Mouse (Mus musculus): ENCODE measurements around the gene Pde12.
A peak's percentile ranks its signal among the peaks of the same experiment; 100 is the strongest.

Gene Pde12

DNA sequence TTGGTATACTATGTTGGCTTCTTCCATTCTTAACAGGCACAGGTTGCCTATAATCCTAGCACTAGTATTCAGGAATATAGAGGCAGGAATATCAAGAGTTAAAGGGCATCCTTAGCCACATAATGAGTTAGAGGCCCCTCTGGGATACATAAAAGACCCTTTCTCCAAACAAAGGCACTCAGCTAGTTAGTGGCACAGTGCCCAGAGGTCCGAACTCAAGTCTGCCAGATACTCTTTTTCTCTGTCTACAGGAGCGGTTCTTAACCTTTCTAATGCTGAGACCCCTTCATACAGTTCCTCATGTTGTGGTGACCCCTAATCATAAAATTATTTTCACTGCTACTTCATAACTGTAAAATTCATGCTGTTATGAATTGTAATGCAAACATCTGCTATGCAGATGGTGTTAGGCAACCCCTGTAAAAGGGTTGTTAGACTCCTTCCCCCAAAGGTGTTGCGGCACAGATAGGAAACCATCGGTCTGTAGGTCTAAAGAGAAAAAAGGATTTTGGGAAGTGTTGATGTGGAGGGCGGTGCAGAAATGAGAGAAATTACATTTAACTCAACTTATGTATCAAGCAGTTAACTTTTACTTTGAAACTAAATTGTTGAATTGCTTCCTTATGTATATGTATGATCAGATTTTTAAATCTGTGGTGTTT lies 23.6 kb downstream of the Pde12 start:
- DNase-seq (ENCODE audit: low read depth, low spot score) = no peak

DNA sequence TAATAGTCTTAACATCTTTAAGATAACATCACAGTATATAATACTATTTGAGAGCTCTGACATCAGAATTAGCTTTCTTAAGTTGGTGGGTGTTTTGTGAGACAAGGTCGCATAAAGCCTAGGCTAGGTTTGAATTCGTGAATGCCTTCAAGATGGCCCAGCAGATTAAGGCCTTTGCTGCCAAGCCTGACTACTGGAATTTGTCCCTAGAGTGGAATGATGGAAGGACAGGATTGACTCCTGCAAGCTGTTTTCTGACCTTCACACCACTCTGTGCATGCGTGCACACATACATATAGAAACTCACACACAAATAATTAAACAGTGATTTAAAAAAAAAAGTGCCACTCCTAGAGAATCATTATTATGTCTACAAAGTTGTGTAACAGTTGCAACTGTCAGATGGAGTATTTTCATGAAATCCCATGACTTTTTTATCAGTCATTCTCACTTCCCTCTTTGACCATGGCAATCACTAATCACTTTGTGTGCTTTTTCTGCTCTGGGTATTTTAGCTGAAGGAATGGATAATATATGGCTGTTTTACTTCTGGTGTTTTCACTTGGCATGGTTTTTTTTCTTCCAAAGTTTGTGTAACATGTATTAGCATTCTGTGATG lies 26.6 kb downstream of the Pde12 start:
- peak; percentile 12 for DNase-seq (ENCODE audit: low read depth, low spot score)

DNA sequence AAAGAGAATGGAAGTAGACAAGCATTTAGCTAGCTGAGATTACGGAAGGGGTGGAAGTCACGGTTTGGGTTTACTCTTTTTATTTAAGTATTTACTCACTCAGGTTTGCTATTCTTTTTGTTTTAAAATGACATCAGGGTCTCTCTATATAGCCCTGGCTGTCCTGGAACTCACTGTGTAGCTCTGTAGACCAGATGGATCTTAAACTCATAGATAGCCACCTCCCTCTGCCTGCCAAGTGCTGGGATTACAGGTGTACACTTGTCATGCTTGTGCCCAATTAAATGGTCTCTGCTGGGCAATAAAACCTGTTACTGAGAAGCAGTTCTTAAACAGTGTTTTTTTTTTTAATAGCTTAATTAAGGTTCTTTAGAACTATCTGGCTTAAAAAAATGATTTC lies 29.7 kb downstream of the Pde12 start:
- peak; percentile 32 for DNase-seq (ENCODE audit: low read depth, low spot score)

DNA sequence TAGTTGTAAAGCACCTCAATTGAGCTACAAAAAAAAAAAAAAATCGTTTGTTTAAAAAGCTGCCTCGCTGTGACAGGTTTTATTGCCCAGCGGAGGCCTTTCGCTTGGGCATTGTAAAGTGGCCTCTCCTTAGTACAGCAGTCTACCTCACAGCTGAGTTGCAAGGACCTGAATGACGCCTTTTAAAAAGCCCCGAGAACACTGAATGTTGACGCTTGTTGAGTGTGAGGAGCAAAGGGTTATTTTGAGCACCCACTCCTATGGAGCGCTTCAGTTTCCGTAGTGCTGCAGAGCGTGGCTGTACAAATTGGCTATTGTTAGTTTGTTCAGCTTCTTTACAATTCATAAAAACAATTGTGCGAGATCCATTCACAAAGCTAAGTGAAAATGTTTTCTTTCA lies 30.4 kb downstream of the Pde12 start:
- peak; percentile 4 for DNase-seq (ENCODE audit: low read depth, low spot score)

DNA sequence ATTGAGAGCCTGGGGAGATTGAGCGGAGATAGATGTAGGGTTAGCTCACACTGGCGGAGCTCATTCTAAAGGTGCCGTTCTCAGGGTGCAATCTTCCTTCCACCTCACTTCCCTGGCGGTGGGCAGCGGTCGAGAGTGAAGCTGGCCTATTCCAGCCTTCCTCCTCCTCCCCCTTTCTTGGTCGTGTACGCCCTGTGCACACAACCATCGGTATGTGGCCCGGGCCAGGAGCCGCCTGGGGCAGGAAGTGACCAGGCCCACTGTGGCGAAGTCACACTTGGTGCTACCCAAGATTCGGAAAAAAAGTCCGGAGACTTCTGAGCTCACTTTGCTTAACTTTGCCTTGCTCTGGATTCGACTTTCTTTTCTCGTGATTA lies 31.0 kb downstream of the Pde12 start:
- DNase-seq (ENCODE audit: low read depth, low spot score) = peak; percentile 44

DNA sequence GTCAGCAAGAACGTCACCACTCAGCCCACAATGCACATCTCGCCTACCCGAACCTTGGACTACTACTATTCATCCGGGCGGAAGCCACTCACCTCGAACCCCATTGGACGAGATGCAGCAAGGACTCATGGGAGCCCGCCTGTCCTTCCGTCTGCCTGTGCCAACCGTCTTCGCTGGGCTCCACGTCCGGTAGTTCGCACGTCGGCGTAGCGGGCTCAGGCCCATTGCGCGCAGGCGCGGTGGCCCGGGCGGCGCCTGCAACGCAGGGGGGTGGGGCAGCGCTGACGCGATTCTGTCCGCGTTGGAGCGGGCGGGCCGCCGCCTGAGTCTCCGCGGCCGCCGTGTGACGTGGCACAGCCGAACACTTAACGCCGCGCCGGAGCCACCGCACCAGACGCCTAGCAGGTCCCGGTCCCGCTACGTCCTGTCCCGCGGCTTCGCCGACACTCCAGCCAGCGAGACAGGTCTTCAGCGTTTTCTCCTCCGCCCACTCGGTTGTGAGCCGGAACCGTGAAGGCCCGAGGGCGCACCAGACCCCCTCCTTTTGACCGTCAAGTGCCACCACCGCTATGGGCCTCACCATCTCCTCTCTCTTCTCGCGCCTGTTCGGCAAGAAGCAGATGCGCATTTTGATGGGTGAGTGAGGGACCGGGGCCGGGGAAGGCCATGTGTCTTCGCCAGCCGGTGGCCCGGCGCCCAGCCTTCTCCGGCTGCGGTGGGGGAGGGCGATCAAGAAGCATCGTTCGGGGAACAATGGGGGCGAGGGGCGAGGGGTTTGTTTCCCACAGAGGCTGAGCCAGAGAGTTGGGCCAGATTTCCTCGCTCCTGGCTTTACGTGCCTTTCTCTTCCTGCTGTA lies 31.6 kb downstream of the Pde12 start, which contains the start of gene Arf4:
Gene Arf4, plus strand, starts transcription at position 224 of the 857 bp plus-strand sequence.
- peak; percentile 98 for DNase-seq (ENCODE audit: low read depth, low spot score)

DNA sequence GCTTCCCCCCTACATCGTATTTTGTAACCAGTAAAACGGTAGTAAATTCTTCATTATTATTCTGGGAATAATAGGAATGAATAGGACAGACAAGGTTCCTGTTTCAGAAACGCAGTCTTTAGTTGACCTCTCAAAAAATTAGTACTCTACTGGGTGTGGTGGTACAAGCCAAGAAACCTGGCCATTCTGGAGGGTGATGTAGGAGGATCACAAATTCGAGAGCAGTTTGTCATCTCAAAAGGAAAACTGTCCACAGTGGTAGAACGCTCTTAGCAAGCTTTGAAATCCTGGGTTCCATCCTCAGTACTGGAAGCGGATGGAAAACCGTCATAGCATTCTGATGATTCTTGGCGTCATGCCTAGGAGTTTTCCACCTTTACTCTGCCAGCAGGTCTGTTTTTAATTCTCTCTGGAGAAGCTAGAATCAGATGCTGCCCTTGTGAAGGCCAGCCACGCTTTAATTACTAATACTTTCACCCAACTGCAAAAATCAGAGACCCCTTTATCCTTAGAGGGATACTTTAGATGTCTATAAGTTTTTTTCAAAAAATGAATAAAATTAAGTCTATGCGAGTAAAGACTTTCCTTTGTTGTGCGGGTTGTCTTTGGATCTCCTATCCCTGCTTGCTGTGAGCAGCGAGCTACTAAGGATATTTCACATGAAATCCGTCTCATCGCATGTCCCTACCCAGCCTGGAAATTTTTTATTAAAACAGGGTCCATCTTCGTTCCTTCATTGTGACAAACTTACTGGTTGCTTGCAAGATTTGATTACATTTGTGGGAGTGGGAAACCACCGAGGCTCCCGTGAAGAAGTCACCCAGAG lies 32.4 kb downstream of the Pde12 start:
- DNase-seq (ENCODE audit: low read depth, low spot score) = no peak

DNA sequence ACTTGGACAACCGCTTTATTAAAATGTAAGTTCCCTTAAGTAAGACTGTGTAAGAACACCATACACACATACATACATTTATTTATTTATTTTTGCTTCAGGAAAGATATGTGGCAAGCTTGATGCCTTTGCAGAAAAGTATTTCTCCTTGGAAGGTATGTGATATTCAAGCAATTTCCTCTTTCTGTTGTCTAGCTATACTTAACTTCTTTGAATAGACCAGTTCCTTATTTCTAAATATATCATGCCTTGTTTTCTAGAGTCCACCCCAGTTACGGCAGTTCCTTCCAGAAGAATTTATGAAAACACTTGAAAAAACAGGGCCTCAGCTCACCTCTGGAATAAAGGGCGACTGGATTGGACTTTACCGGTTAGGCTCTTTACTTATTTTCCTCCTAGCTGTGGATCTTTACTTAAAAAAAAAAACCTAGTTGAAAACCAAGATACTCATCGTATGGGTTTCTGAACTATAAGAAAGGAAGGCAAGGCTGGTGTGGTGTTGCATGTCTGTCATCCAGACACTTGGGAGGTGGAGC lies 43.0 kb downstream of the Pde12 start:
- no peak for DNase-seq (ENCODE audit: low read depth, low spot score)

DNA sequence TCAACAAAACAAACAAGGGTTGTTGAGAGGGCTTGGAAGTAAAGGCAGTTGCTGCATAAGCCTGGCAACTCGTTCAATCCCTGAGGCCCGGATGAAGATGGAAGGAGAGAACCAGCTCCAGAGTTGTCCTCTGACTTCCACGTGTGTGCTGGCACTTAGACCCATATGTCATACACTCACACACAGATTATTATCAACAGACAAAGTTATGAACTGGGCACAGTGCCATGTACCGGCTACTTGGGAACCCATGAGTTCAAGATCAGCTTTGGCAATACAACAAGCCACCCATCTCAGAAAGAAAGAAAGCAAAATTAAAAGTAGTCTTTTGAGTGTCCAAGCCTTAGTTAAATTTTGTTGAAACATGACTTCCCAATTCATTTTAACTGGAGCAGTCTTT lies 44.4 kb downstream of the Pde12 start:
- no peak for DNase-seq (ENCODE audit: low read depth, low spot score)

DNA sequence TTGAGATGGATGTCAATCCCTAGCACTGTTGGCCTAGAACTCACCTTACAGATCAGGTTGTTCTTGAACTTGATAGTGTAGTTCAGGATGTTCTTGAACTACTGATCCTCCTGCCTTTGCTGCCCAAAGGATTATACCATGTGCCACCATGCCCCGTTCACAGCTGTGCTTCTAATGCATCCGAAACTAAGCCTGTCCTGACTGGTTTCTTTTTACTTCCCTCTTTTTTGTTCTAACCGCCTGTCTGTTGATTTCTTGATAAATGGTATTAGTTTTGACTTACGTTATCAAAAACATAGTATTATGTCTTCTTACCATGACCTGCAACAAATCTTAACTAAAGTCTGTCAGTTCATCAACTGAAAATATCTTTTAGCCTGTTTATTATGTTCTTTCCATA lies 59.0 kb downstream of the Pde12 start:
- DNase-seq (ENCODE audit: low read depth, low spot score) = no peak
